Mouse (Mus musculus) B cell, adult 62 days (primary cell): Measurements from ENCODE around the gene Nova1. TPM values are rescaled to one million over a fixed set of nuclear protein-coding genes. Genes with fewer than 3 reads are reported as not detected.

Experiments used
- total RNA-seq: library from RNA; stranded (reverse); gene quantifications from 4 replicates; pipeline ENCODE4 v1.2.4, GENCODE M21; 2023

The Nova1 gene
- total RNA-seq, result not detected in 4 replicates

DNA sequence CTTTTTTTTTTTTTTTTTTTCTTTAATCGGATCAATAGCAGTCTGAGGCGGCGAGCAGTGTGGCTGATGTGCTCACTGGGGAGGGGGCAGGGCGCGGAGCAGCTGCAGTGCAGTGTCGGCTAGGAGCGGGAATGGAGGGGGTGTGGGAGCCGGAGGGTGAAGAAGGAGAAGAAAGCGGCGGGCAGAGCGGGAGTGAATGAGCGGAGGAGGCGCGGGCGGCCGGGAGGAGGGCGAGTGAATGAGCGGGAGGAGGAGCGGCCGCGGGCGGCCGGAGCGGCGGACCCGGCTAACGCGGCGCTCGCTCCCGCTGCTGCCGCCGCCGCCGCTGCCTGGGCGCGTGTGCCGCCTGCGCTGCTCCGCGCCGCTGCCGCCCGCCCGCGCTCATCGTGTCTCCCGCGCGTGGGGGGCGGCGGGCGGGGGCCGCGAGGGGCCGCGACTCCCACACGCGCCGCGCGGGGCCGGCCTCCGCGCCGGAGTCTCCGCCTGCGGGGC is at the start of gene Nova1:
Gene Nova1, minus strand, starts transcription at position 74 of the 492 bp plus-strand sequence.

